Mouse (Mus musculus): ENCODE data around the gene Kpna2. TPM values are rescaled to one million over a fixed set of nuclear protein-coding genes. Genes with fewer than 3 reads are reported as not detected.

Kpna2 gene
- polyA plus RNA-seq (2012; rRNA removed): 25.7 and 27.9 TPM in 2 replicates

DNA sequence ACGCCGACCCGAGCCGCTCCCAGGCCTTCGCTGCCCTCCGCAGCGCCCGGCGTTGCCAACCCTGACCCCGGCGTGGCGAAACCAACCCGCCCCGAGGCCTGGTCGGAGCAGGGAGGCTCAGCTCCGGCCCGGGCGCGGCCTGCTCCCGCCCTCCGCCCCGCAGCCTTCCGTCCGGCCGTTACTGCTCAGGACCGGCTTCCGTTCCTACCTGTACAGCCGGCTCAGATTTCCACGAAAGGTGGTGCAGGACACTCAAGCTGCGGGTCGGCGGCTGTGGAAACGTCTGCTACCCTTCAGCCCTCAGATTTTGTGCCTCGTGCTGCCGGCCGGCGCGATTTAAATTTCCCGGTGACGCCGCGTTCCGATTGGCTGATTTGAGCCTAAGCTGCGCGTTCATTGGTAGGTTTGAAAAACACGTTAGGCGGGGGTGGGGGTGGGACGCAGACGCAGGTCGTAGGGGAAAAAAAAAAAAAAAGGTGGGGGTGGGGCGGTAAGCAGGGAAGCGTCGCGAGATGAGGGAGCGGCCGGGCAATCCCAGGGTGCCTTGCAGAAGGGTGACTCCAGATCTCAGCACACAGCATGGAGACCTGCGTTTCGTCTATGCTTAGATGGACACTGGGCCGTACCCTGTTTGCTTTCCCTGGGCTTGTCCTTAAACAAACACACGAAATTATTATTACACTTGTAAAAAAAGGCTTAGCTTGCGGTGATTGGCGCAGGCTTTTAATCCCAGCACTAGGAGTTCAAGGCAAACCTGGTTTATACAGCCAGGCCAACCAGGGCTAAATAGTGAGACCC, at the start of gene Kpna2:
Kpna2 (minus strand) TSS at position 391 of the 798 bp plus-strand sequence.

DNA sequence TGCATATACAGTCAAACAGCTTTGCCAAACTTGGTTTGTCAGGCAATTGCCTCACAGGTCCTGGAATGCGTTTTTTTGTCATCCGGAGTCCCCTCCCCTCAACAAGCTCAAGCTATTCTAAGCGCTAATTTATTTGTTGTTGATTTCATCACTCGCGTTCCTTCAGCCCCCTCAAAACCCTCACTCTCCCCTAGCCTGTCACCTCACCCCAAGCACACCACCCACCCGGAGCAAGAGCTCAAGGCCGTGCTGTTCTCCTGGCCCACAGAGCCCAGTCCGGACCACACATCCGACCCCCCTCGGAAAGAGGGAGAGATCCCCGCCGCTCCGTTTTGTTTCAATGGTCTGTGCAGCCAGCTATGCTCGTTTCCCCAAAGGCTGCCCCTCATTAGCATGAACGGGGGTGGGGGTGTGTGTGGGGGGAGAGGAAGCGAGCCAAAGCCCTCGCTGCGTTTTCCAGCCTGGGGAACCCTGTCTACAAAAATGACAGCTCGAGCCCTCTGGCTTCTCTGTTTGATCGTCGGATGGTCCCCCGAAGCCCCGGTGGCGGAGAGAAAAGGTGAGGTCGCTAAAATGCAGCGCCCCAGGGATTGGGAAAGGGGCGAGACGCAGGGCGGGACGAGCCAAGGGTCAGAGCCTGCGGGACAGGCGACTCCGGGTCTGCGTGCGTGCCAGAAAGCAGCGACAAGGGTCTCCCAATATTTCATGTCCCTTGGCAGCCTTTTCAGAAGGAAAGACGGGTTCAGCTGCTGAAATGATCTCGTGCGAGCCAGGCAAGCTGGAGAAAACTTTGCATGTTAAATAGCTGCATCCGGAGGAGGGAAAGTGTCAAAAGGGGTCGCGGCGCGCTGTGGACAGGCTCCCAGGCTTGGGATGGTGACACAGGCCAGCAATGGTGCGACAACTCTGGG, 26.3 kb upstream of the Kpna2 start, which contains the start of gene 1810010H24Rik:
1810010H24Rik (plus strand) TSS at position 271 of the 911 bp plus-strand sequence.

Other genes with a start within 250 kb of the Kpna2 start
- 27.7 and 30.2 TPM in 2 replicates for gene Pecam1, start 248.9 kb downstream of the Kpna2 start, polyA plus RNA-seq (2012; rRNA removed)
- 0.45 and 0.58 TPM in 2 replicates for gene Milr1, start 248.3 kb downstream of the Kpna2 start, polyA plus RNA-seq (2012; rRNA removed)
- gene Polg2, start 220.0 kb downstream of the Kpna2 start, polyA plus RNA-seq (2012; rRNA removed): 8.5 and 10.7 TPM in 2 replicates
- gene Ddx5, start 210.4 kb downstream of the Kpna2 start, polyA plus RNA-seq (2012; rRNA removed): 676 and 1,661 TPM in 2 replicates
- 1.8 and 2.8 TPM in 2 replicates for gene Cep95, start 210.3 kb downstream of the Kpna2 start, polyA plus RNA-seq (2012; rRNA removed)
- gene Smurf2, start 78.8 kb downstream of the Kpna2 start, polyA plus RNA-seq (2012; rRNA removed): 6.3 TPM in 2 replicates
- 7.6 and 7.7 TPM in 2 replicates for gene 1810010H24Rik, start 26.1 kb upstream of the Kpna2 start, polyA plus RNA-seq (2012; rRNA removed)
- gene Bptf, start 132.6 kb upstream of the Kpna2 start, polyA plus RNA-seq (2012; rRNA removed): 23.0 and 25.1 TPM in 2 replicates
- 6.2 and 7.1 TPM in 2 replicates for gene Nol11, start 189.8 kb upstream of the Kpna2 start, polyA plus RNA-seq (2012; rRNA removed)